Mouse (Mus musculus): ENCODE data around the gene Ankrd34c.
A peak's percentile ranks its signal among the peaks of the same experiment; 100 is the strongest.

The Ankrd34c gene

GRCm38 (mm10) chr9:89738295-89738694 is at the start of gene Ankrd34c:
TSS of gene Ankrd34c (minus strand) at chr9:89738475.
- no peak for DNase-seq

GRCm38 (mm10) chr9:89787532-89787931 is 49.3 kb upstream of the Ankrd34c start:
- no peak for DNase-seq

- DNase-seq, result no peak
Observed at GRCm38 (mm10) chr9:89781395-89781927, 43.2 kb upstream of the Ankrd34c start.

- no peak for DNase-seq
Observed at GRCm38 (mm10) chr9:89779237-89779636, 41.0 kb upstream of the Ankrd34c start.

GRCm38 (mm10) chr9:89771153-89771552 is 32.9 kb upstream of the Ankrd34c start:
- DNase-seq, result no peak

DNA sequence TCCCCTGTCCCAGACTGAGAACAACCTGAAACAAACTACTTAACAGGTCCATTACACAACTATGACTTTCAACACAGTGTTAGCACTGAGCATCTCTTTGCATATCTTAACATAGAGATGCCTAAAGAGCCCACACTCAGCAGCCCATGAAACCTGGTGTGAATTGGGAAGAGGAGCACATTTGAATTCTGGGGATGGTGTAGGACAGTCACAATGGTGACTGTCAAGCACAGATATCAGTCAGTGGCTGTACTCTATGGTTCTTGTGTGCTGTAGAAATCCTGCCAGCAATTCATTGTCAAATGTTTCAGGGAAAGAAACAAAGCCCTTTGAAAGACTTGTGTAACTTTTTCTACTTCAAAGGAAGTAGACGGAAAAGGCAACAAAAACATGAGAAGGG is 23.7 kb upstream of the Ankrd34c start:
- no peak for DNase-seq

DNA sequence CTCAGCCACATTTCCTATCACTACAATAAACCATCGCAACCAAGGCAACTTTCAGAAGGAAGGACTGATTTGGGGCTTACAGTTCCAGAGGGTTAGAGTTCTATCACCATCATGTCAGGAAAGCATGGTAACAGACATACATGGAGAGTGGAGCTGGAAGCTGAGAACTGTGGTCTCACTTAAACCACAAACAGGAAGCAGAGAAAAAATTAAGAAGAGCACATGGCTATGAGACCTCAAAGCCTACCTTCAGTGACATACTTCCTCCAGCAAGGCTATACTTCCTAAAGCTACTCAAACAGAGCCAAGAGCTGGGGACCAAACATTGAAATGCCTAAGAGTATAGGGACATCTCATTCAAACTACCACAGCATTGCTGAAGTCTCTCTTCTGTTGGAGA is 20.3 kb upstream of the Ankrd34c start:
- no peak for DNase-seq

DNA sequence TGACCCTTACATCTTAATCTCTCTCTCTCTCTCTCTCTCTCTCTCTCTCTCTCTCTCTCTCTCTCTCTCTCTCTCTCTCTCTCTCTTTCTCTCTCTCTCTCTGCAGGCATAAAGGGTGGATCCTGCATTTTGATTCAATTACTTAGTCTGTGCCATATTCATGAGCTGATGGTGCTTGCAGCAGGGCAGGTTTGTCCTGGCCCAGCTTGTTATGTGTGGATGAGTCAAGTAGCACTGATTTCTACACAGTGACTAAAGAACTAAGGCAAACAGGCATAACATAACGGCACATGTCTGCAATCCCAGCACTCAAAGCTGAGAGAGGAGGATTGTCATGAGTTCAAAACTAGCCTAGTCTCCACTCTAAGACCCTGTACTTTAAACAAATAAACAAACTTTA is 19.9 kb upstream of the Ankrd34c start:
- DNase-seq, result no peak

- no peak for DNase-seq
Observed at GRCm38 (mm10) chr9:89757571-89757970, 19.3 kb upstream of the Ankrd34c start.

DNA sequence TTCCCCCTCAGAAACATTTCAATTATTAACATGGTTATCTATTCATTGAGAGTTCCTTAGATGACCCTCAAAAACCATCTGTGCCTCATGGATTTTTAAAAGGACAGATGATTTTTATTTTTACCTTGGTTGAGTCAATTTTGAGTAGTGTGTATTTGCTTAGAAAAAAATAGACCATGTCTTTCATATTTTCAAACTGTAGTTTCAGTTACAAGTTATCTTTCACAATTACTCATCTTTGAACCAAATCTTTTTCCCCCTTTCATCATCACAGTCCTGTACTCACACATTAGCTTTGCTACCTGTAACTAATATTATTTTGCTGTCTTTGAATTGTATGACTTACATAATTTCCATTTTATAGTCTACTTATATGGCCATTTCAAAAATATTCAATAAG is 1.8 kb upstream of the Ankrd34c start:
- DNase-seq, result no peak

GRCm38 (mm10) chr9:89737888-89738287 is 387 bp downstream of the Ankrd34c start:
- no peak for DNase-seq

DNA sequence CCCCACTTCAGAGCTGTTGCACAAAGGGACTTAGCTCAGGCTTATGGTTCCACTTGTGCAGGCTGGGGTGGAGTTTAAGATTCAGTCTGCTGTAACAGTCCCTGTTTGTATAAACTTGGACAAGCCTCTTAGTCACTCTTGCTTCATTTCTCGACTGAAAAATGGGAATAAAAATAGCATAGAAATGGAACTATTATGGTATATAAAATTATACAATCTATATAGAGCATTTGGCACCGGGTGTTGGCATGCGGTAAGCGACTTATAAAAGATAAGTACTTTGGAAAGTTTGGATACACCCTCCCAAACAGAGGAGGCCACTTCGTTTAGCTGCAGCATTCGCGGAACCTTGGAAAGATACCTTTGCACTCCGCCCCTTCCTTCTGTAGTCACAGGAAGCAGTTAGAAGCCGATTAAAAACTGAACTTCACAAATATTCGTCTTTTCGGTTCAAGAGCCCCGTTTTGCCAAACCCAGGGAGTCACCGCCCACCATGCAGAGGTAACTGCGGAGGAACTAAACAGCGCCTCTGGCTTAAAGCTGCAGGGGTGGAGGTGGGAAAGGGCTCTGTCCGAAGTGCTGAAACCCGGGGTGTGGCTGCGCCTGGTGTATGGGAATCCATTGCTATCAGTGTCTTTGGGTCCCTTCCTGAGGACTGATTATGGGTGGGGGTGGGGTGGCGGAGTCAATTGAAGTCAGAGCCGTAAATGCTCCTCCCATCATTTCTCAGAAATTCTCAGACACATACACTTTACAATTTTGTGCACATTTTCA is 1.2 kb downstream of the Ankrd34c start:
- DNase-seq, result no peak

GRCm38 (mm10) chr9:89706906-89707305 is 31.4 kb downstream of the Ankrd34c start:
- DNase-seq, result no peak

DNA sequence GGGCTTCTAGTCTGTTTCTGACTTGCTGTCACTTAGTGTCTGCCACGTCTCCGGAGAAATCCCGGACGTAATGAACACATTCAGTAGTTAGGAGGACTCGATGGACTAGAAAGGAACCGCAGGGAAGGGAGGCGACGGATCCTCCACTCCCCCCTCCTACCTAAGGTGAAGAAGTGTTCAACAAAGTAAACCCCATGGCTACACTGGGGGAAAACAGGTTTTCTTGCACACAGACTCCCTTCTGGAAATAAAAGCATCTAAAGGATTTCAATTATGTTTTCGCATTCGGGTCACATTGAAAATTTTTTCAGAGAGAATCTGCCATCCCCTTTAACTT is 33.1 kb downstream of the Ankrd34c start:
- DNase-seq, result no peak

DNA sequence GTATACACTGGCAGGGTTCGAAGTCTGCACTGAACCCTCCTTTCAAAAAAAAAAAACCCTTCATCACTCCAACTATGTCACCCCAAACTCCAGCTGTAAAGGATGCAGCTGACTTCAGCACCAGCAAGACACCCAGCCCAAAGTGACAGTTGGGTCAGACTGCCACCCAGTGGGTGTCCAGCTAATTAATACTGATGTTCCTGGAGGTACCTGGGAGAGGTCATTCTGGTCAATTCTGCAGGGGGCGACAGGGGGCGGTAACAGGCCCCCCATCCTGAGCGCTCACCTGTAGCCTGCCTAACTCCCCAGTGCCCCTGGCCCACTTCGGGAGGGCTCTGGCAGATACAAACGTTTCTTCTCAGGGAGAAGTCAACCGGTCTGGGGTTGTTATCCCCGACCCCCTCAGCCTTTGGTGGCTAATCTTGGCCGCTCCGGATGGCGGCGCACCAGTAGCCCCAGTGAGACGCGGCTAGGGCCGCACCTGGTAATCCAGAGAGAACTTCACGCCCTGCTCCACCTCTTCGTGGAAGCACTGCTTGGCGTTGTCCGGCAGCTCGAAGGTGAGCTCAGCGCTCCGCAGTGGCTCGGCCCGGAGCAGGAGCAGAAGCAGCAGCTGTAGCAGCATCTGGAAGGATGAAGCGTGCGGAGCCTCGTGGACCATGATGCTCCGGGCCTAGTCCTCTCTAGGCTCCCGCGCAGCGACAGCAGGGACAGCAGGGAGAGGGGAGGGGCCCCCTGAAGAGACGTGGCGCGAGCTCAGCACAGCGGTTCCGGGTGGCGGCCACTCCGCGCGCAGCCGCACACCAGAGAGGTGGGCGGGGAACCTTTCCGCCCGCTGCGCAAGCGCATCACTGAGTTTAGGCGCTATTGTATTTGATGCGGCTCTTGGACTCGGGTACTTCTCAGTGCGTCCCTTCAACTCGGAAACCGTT is 33.7 kb downstream of the Ankrd34c start, which contains the start of gene Tmed3:
Tmed3 (minus strand) TSS at position 804 of the 932 bp plus-strand sequence.
- DNase-seq, result peak; percentile 88

DNA sequence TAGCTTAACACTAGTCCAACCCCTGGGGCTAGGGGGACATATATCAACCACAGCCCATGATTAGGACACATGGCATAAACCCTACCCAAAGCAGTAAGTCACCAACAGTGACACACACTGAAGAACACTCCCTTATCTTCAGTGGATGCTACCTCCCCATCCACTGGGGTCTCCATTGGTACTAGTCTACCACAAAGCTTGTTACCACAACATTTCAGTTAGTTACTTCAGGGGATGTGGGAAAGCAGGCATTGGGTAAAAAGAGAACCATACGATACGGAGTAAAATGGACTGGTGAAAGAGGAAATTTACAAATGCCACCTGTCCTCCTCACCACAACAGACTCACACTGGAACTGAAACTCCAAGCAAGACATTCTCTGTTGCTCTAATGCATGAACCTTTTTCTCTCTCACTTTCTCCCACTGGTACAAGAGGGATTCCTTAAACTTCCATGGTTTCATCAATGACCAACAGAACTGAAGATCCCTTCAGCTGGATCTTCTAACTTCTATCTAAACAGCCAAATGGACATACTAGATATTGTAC is 37.3 kb downstream of the Ankrd34c start:
- no peak for DNase-seq

- no peak for DNase-seq
Observed at GRCm38 (mm10) chr9:89695143-89695542, 43.1 kb downstream of the Ankrd34c start.

DNA sequence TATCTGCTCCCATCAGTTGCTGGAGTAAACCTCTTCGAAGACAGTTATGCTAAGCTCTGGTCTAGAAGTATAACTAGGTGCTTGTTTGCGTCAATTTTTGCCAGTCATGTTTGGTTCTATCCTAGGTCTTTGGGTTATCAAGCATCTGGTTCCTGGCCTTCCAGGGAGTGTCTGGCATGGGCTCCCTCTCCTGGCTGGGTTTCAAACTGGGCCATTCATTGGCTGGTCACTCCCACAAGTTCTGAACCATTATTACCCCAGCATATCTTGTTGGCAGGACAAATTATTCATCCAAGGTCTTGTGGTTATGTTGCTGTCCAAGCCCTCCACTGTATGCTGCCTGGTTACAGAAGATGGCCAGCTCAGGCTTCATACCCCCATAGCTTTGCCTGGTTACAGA is 44.6 kb downstream of the Ankrd34c start:
- DNase-seq, result no peak

- no peak for DNase-seq
Observed at GRCm38 (mm10) chr9:89689179-89689578, 49.1 kb downstream of the Ankrd34c start.

- DNase-seq, result no peak
Observed at GRCm38 (mm10) chr9:89687503-89688226, 50.6 kb downstream of the Ankrd34c start.

GRCm38 (mm10) chr9:89686262-89686661 is 52.0 kb downstream of the Ankrd34c start:
- DNase-seq, result no peak

DNA sequence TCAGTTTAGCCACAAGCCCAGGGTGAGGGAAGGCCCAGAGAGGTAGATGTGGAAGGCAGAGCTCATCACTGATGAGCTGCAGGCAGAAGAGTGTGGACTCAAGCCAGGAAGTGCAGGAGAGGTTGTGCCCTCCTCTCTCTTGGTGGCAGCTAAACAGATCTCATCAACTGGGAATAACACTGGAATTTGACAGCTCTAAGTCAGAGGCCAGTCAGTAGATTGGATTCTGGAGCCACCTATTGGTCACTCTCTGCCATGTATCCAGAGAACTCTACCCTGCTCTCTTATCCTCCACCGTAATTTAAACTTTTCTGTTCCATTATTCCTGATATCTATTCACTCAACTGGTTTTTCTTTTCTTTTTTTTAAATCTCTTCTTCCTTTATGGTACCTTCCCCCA is 59.3 kb downstream of the Ankrd34c start:
- DNase-seq, result no peak
